Mouse (Mus musculus) ovary, adult 18-20 months (tissue): ENCODE measurements around the gene Nfatc2ip.
A peak's percentile ranks its signal among the peaks of the same experiment; 100 is the strongest.
"Not testable (repeated sequence)": the region's sequence is repeated elsewhere in the genome, so short reads cannot be mapped to it uniquely, and the experiment has no call there.

ENCODE experiments used
- DNase-seq: peaks from one replicate; pipeline ENCODE4 v3.0.0; 2022; ENCODE audit warnings: low spot score, mixed read lengths

Nfatc2ip gene

DNA sequence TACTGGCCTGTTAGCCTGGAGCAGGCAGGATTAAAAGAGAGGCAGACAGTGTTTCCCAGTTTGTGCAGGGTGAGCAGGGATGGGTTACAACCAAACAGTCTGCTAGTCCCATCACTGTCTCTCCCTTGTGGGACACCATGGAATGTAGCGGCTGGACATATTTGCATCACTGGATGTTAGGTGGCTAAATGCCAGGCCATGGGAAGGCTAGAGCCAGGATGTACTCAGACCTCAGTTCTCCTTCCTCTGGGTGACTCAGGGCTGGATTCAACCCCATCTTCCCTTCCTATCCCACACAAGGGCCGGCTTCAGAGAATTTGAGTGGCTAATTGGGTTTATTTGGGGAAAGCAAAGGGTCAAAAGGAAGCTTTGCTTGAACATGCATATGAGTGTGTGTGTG, 12.1 kb upstream of the Nfatc2ip start:
- DNase-seq, result no peak

DNA sequence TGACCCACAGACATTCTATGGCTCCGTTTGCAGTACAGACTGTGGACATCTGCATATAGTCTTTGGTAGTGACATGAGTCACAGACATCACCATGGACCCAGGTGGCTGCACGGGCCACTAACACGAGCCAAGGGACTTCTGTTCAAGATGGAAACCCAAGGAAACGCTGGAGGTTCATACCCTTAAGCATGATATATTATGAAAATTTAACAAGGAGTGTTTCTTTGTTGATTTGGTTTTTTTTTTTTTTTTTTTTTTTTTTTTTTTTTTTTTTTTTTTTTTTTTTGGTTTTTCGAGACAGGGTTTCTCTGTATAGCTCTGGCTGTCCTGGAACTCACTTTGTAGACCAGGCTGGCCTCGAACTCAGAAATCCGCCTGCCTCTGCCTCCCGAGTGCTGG, 6.0 kb upstream of the Nfatc2ip start:
- DNase-seq, result not testable (repeated sequence)

DNA sequence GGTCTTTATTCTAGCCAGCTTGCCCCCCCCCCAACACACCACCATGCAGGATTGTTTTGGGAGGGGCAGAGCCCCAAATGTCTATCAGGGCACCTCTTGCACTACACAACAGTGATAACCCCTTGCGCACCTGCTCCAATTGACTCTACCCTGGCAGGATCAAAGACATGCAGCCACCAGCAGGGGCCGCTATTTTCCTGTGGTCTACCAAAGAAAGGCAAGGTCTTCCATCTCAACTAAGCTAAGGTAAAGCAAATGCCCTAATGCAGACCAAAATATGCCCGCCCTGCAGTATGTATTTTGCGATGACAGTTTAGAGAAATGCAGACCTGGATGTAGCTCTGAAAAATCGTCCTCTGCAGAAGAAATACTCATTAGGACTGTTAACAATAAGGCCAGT, 3.0 kb upstream of the Nfatc2ip start:
- peak; percentile 50 for DNase-seq

DNA sequence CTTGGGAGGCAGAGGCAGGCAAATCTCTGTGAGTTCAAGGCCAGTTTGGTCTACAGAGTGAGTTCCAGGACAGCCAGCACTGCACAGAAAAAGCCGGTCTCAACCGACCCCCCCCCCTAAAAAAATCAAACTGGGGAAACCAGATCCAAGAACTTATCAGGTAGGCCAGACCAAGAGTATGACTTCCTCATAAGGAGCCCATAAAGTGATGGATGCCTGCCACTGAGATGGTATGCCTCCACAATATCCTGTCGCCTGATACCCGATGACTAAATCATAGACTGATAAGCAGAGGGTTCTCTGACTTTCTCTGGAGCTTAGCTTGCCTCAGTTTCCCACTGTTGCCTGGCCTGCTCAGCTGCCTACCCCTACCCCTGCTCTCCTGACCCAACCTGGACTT, 1.3 kb upstream of the Nfatc2ip start:
- no peak for DNase-seq

DNA sequence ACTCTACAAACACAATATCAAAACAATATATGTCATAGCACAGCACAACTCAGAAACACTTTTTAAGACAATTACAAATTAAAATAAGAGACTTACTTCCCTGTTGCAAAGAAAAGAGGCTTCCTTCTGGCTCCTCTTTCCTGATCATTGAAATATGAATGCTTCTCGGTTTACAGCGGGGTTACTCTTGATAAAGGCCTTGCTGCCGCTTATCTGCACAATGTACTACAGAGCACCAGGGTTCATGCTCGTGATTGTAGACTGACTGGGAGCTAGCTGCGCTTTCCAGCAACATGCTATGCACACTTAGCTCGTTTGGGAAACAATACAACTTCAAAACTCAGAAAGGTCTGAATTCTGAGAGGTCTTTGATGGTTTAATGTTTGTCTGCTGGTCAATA, 684 bp upstream of the Nfatc2ip start:
- no peak for DNase-seq

DNA sequence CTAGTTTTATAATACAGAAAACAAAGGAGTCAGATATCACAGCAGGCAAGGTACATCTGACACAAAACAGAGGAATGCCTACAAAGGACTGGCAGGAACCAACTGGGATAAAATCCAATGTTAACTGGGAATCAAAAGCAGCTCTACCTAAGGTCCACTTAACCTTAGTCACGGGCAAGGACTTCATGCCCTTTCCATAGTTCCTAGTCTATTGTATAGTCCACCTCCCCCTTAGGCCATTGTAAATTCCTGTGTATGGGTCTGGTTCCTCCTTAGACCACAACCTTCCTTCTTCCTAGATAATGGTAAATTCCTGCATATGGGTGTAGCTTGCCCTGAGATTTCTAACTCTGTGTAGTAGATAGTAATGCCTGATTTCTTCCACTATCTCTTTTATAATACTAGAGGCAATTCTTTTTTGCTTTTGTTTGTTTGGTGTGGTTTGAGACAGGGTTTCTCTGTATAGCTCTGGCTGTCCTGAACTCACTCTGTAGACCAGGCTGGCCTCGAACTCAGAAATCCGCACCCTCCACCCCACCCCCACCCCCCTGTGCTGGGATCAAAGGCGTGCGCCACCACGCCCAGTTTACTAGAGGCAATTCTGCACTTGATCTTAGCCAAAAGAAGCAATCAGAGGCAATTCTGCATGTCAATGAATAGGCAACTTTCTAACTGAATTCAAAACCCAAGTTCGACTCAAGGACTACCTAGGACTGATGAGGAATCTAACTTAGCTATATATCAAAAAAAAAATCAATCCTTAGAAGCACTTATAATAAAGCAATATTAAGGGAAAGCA, 4.3 kb downstream of the Nfatc2ip start:
- DNase-seq, result not testable (repeated sequence)

DNA sequence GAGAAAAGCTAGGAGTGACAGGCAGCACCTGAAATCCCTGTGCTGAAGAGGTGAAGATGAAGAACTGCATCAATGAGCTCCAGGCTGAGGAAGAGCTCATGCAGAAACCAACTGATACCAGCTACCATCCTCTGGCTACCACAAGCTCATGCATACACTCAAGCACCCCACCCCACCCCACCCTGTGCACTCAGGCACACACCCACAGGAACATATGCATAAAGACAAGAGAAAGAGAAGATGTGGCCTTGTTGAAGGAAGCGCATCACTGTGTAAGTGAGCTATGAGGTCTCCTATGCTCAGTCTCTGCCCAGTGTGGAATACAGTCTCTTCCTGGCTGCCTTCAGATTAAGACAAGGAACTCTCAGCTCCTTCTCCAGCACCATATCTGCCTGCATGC, 8.4 kb downstream of the Nfatc2ip start:
- DNase-seq, result no peak

DNA sequence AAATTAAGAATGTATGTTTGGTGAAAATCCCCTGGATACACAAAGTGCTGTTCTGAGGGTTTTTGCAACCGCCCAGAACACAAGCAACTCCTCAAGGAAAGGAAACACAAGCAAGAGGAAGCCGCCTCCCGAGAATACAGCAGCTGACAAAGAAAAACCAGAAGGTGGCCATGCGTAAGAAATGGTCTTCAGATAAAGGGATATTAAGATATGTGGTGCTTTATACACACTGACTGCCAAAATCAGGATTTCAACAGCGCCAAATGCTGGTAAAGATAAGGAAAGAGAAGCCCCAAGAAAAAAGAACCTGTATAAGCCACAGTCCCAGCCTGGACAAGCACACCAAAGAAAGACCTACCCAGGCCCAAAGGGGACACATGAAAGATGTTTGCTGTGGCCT, 13.0 kb downstream of the Nfatc2ip start:
- no peak for DNase-seq

DNA sequence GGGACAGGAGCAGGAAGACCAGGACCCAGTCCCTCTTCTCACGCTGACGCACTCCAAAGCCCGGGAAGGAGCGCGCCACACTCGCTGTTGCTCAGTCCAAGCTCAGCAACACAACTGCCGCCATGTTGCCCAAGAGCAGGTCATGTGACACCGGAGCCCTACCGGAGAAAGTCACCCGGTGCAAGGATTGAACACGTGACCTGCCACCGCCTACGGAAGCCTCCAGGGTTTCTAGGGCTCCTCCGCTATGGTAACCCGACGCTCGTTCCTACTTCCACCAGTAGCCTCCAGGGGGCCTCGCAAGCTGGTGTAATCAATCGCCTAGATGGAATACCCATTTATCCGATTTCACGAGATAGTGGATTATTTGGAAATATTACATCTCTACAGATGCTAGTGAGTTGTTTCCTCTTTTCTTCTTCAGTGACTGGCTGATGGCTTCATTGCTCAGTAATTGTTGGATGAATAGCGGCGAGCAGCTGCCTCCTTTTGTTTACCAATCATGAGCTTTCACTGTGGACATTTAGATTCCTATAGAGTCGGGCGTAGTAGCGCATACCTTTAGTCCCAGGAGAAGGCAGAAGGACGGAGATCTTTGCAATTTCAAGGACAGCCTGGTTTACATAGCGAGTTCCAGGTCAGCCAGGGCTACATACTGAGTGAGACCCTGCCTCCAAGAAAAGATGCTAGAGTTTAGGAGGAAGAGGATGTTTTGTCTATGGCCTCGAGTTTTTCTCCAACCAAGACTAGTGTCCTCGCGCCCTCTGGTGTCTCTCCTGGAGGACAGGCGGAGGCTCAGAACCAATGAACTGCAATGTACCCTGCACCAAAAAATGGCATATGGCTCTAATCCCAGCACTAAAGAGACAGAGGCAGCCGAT, 19.0 kb downstream of the Nfatc2ip start, which contains the start of gene Spns1:
Gene Spns1 (minus strand): TSS at position 173 of the 881 bp plus-strand sequence.
- DNase-seq, result peak; percentile 93

DNA sequence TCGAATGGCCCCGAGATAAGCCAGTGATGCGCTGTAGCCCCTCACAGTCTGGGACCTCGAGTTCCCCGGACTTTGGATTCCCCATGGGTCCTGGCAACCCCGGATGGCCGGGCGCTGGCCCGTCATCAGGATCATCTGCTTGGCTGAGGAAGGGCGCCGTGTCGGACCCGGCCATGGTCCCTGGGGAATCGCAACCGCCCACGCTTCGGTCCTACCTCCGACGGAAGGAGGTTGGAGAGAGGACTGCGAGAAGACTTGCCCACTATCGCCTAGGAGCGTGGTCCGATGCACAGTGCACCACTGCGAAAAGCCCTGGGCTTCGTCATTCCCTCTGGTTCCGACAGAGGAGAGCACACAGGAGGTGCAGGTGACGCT, 19.6 kb downstream of the Nfatc2ip start:
- DNase-seq, result no peak

DNA sequence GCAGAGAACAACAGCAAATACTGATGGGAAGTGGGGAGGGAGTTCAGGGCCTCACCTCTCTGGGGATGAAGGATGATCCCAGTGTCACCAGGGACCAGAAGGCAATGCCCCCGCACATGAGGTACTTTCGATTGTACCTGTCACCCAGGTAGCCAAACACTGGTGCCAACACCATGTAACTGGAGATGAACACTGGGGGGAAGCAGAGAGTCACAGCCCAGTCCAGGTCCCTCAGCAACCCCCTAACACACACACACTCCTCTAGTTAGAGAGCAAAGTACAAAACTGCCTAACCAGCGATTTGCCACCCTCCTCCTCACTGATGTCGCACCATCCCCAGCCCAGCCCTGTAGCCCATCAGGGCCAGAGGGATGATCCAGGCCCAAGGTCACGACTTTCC, 21.5 kb downstream of the Nfatc2ip start:
- DNase-seq, result no peak

DNA sequence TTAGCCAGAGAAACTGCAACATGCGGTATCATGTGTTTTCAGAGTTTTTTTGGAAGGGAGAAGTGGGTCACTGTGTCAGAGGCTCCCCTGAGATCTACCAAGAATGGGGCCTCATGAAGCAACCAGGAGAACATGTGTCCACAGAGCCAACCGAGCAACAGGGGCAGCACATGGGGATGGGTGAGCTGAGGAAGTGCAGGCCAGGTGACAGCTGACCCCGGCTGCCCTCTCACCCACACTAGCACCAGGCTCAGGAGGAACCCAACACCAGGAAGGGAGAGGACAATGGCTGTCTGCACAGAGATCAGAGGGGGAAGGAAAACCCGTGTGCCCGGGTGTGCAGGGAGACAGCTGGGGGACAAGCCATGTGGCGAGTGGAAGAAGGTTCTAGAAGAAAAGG, 22.0 kb downstream of the Nfatc2ip start:
- no peak for DNase-seq

DNA sequence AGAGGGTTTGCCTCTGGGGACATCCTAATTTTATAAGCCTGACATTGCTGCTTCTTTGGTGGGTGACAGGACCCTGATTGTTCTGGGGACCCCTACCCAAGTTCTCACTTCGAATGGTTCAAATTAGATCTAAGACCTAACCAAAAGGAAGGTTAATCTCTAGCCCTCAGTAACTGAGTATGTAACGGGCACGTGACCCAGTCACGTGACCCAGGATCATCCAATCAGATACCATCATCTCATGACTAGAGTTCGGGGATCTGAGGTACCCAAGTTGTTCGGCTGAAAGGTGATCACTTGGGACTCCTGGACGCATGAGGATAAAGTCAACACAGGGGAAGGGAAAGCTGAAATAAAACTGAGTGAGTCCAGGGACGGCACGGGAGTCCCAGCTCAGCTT, 23.5 kb downstream of the Nfatc2ip start:
- no peak for DNase-seq

DNA sequence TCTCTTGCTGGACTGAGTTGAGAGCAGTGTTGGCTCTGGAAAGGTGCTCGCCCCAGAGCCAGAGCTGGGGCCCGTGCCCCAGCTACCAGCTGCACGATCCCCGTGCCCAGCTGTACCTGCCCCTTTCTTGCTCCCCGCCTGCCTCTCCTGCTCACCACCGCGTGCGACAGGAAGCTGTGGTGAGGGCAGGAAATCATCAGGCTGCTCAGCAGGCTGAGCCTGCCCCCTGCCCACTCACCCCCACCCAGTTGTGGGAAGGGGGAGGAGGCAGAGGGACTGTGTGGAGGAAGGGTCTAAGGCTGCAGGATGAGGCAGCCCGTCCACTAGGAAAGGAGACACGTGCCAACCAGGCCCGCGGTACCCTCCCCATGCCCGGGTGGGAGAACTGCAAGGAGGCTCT, 27.1 kb downstream of the Nfatc2ip start, which contains the start of gene Lat:
Gene Lat (minus strand): TSS at position 178 of the 400 bp plus-strand sequence.
- DNase-seq, result no peak

DNA sequence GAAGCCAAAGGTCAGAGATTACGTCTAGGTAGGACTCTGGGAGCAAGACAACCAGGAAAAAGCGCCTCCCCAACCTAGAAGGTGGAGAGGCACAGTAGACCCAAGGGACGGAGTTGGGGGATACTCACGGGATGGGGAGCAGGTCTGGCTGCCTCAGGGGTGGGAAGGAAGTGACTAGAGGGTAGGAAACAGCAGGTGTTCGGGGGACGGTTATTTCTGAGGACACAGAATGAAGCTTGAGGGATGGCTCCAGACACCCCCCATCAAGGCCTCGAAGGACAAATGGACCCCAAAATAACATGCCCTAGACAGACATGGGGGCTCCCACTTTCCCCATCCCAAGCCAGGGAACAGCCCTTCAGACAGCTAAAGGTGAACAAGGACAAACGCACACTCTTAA, 28.2 kb downstream of the Nfatc2ip start:
- no peak for DNase-seq

DNA sequence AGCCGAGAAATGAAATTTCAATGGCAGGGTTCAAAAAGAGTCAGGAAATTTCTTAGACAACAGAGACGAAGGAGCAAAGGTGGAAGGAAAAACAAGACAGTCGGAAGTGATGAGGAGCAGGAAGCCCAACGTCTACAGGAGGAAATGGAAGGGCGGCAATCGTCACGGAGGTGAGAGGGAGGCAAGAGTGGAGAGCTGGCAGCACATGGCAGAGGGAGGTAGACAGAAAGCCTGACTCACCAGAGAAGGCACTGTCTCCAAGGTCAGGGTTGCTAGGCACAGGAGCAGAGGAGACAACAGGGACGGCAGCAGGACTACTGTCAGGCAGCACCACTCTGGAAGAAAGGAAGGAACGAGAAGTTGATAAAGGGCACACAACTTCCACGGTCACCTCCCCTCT, 28.9 kb downstream of the Nfatc2ip start:
- no peak for DNase-seq

DNA sequence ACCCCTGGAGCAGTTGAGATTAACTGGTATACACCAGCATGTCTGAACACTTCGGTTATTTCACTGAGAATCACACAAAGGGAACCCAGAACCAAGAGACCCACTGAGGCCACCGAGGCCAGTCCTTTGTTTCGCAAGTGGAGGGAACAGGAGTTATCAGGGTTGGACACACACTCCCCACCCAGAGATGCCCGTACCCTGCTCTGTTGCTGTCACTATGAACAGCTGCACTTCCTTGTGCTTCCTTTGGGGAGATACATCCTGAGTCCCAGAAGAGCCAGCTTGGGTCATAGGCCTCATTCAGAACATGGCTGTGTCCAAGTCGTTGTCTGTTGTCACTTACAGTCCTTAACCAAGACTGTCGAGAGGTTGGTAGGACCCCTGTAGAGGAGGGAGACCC, 33.5 kb downstream of the Nfatc2ip start:
- DNase-seq, result no peak

DNA sequence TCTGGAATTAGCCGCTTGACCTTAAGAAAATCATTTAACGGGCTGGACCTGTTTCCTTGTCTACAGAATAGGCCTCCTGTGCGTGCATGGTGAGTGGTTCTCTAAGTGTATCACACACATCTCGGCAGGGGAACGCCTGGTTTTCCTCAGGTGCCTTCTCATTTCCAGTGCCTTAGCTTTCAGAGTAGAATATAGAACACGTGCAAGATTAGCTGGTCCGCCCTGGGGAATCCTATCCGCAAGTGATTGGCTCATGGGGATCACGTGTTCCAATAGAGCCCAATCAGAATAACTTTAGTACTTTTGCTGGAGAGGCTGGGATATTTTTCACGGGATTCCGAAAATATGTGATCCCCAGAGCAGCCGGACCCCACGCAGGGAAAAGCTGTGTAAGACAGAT, 37.5 kb downstream of the Nfatc2ip start:
- no peak for DNase-seq

DNA sequence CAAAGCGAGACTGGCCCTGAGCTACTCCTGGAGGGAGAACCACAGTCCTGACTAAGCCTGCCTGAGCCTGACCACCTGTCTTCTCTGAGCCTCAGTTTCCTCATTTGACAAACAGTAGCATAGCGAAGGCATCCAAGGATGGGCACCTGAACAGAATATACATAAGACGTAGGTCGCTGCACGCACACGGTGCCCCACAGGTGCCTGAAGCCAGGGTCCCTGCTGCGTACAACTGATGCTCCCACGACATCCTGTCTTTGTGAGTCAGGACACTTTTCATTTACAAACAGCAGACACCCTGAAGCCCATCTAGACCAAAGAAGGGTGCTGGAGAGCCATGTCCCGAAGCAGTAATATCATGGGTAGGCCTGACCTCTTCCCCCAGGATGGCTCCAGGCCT, 38.1 kb downstream of the Nfatc2ip start:
- DNase-seq, result no peak

DNA sequence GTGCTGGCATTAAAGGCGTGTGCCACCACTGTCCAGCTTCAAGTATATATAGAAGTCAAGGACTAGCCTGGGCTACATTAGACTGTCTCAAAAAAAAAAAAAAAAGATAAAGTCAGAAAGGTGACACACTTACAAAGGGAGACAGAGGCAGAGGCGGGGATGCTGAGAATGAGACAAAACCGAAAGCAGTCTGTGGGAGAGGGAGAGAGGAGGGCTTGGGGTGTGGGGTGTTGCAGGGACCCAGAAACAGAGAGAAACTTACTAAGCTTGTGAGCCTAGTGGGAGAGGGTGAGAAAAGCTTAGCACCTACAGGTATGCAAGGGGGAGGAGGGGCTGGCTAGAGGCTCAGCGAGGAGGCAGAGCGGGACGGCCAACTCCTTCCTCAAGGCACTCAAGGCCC, 38.7 kb downstream of the Nfatc2ip start:
- no peak for DNase-seq

DNA sequence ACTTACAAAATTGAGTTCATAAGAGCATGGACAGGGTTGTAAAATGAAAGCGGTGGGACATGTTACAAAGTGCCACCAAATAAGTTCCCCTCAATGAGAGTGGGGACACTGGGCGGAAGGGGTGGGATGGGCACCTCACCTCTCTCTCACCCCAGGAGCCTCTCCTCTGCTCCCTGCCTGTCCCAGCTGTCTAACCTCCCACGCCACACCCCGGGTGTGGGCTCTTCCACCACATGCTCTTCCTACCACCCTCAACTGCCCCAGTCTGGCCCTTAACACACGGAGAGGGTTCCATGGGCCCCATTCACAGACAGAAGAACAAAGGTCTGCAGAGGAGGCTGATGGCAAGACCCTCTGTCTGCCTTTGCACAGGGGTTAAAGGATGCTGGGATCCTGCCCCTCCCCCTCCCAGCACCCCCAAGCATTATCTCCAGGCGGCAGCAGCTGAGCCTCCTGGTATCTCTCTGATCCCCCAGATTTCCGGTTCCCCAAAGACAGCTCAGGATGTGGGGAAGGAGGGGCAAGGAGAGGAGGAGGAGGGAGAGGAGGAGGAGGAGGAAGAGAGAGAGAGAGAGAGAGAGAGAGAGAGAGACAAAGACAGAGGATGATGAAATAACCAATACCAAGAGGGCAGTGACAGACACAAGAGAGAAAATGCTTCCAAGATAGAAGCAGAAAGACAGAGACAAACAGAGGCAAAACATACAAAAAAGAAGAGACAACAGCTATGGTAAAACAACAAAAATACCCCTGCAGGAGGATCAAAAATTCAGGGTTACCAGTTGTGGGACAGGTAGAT, 39.5 kb downstream of the Nfatc2ip start:
- DNase-seq, result no peak

DNA sequence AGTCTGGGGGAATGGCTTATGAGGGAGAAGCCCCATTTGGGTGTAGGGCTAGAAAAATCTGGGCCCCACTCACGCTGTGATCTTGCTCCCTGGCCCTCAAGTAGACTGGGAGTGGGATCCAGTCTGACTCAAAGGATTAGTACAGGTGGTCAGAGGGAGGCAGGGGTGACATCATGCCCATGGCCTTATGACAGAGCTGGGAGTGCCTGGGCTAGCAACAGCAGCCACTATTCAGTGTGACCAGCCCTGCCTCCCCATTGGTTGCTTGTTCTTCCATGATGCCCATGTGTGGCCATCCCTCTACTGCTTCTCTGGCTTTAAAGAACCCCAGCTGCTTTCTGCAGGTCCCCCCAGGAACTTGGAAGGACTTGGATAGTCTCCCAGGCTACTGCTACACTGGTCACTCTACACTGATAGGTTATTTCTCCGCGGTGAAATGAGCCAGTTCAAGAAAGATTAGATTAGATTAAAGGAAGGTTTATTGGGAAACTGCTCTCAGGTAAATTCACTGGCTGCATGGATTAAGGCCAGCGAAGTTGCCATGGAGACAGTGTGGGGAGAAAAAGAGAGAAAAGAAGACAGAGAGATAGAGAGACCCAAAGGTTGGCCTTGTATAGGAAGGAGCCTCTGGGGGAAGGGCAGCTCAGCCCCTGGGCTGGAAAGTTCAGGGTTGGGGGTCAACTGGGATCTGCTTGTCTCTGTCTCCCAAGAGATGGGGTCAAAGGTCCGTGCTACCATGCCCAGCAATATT, 40.5 kb downstream of the Nfatc2ip start:
- DNase-seq, result no peak
